Mouse (Mus musculus) spleen, adult 2 months (tissue): Measurements from ENCODE around the gene 7530416G11Rik.

Source experiments
- CTCF ChIP-seq: fragments of 200-500 bp; IDR thresholded peaks from 2 replicates; pipeline ENCODE4 v1.5.1; 2011; ENCODE audit warnings: mild to moderate bottlenecking, inconsistent platforms; ENCODE audit not compliant: insufficient read depth, insufficient read length, insufficient replicate concordance; ENCODE audit errors: extremely low read depth
- POLR2A ChIP-seq: fragments of 200-500 bp; IDR thresholded peaks from 2 replicates; pipeline ENCODE4 v1.6.1; 2011; ENCODE audit warnings: low read depth, low read length, inconsistent platforms

DNA sequence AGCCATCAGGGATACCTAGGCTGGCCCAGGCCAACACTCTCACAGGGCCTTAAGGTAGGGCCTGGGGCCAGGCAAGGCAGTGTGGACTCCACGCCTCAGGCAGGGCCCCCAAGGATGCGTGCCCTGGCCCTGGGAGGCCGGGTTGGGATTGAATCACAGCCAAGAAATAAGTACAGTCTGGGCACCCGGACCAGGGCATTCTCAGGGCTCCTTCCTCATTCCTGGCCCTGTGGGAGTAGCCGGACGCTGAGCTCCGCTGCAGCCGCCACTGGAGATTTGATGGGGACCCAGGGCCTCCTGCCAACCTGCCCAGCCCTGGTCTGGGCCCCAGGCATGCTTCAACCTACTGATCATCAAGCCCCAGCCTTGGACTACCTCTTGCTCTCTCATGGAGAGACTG lies 31.2 kb upstream of the 7530416G11Rik start:
- no peak for TF ChIP-seq CTCF
- no peak for TF ChIP-seq POLR2A
